Mouse (Mus musculus) small intestine, adult 2 months (tissue): ENCODE data around the gene Acap3.

Source experiments
- CTCF ChIP-seq: fragments of 200-500 bp; IDR thresholded peaks from 2 replicates; pipeline ENCODE4 v1.5.1; 2012; ENCODE audit warnings: low read depth, mild to moderate bottlenecking, control low read depth, inconsistent platforms, low read length, moderate library complexity, mixed read lengths; ENCODE audit not compliant: insufficient replicate concordance, insufficient read length; ENCODE audit errors: extremely low read depth
- POLR2A ChIP-seq: fragments of 200-500 bp; IDR thresholded peaks from 2 replicates; pipeline ENCODE4 v1.6.1; 2012; ENCODE audit warnings: low read depth, mild to moderate bottlenecking, control low read depth, inconsistent platforms, low read length, moderate library complexity

DNA sequence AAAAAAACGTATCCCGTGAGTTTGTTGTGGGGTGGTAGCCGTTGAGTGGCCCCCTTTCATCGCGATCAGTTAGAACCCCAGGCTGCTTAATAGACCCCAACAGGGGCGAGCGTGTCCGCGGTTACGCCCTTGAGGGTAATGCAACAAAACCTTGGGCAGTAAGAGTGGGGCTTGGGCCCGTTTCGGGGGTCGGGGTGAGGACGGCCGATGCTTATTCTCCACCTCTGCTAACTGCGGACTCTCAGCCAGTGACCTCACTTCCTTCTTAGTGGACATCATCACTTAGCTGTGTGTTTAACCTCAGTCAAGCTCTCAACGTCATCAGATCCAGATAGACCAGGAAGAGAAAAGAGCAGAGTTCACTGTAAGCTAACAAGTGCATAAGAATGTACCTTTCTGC lies 52.6 kb downstream of the Acap3 start:
- TF ChIP-seq CTCF (no peak), POLR2A (no peak; the same call in 1 of the 2 replicates)
